Mouse (Mus musculus) erythroblast, embryonic 14.5 days (primary cell): ENCODE data around the gene Ms4a4b.

ENCODE experiments used
- GATA1 ChIP-seq: IDR thresholded peaks from 2 replicates; pipeline ENCODE4 v1.6.1; 2012; ENCODE audit warnings: low read length, inconsistent platforms, mixed read lengths
- TAL1 ChIP-seq: IDR thresholded peaks from 3 replicates; pipeline ENCODE4 v1.6.1; 2012; ENCODE audit warnings: low read length, inconsistent platforms, mixed read lengths

DNA sequence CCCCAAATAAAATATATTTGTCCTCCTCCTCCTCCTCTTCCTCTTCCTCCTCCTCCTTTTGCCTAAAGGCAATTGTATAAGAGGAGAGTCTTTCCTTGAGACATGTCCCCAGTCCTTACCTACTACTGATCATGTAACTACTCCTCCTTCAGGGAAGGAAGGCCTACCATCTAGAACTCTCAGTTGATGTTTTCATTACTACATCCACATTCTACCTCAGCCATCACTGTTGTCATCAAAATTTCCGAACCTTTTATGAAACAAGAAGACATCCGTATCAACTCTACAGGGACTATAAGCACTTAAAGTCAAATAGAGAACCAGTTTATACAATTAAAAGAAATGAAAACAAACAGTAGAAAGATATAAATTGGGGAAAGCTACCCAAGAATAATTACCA lies 39.3 kb downstream of the Ms4a4b start:
- TF ChIP-seq GATA1 (no peak), TAL1 (no peak)
